Mouse (Mus musculus) midbrain, embryonic 13.5 days (tissue): ENCODE results near the gene Rps7. TPM values are rescaled to one million over a fixed set of nuclear protein-coding genes. Genes with fewer than 3 reads are reported as not detected.

Experiments used
- ATAC-seq: fragments of 200-750 bp; cut with Nextera tagmentation; 2 replicates; pipeline ENCODE4 v1.8.0; 2017; ENCODE audit warnings: mild to moderate bottlenecking, moderate TSS enrichment, moderate library complexity
- H3K27ac ChIP-seq: fragments of 300-500 bp; sonication (generic); 2 replicates; pipeline ENCODE4 v1.5.1; 2015; ENCODE audit warnings: inconsistent platforms, mild to moderate bottlenecking, moderate library complexity
- H3K27me3 ChIP-seq: fragments of 300-500 bp; sonication (generic); 2 replicates; pipeline ENCODE4 v1.6.1; 2015; ENCODE audit warnings: mild to moderate bottlenecking, inconsistent platforms
- H3K36me3 ChIP-seq: fragments of 300-500 bp; sonication (generic); 2 replicates; pipeline ENCODE4 v1.6.1; 2015; ENCODE audit warnings: mild to moderate bottlenecking, inconsistent platforms
- H3K4me1 ChIP-seq: fragments of 300-500 bp; sonication (generic); replicated peaks from 2 replicates; pipeline ENCODE4 v1.6.1; 2015; ENCODE audit warnings: inconsistent platforms
- H3K4me2 ChIP-seq: fragments of 300-500 bp; sonication (generic); replicated peaks from 2 replicates; pipeline ENCODE4 v1.6.1; 2015; ENCODE audit warnings: moderate library complexity, mild to moderate bottlenecking, inconsistent platforms
- H3K4me3 ChIP-seq: fragments of 300-500 bp; sonication (generic); replicated peaks from 2 replicates; pipeline ENCODE4 v1.5.1; 2015; ENCODE audit warnings: mild to moderate bottlenecking, inconsistent platforms
- H3K9ac ChIP-seq: fragments of 300-500 bp; sonication (generic); replicated peaks from 2 replicates; pipeline ENCODE4 v1.6.1; 2015; ENCODE audit warnings: mild to moderate bottlenecking, inconsistent platforms
- H3K9me3 ChIP-seq: fragments of 300-500 bp; sonication (generic); 2 replicates; pipeline ENCODE4 v1.6.1; 2016; ENCODE audit warnings: mild to moderate bottlenecking, inconsistent platforms
- WGBS: fragments of 180-500 bp; shearing (Covaris S2); methylation state at CpG from one replicate; pipeline ENCODE4 v1.1.7; 2015; 5-methylcytosine and 5-hydroxymethylcytosine counted together
- polyA plus RNA-seq: library from polyadenylated mRNA; unstranded; fragments of >200 nt; fragmentation: Nextera tagmentation; extraction: Ambion mirVana; gene quantifications from 2 replicates; pipeline ENCODE4 v1.2.1, GENCODE M21; 2015

Gene Rps7
- 507 and 547 TPM in 2 replicates for polyA plus RNA-seq

- Histone ChIP-seq H3K36me3 (peaks cover 37% of the 10 kb centered on the region), H3K27ac (peak within 1 kb of the TSS; percentile 88)
These were observed at the start of gene Rps7 for GRCm38 (mm10) chr12:28635535-28636476. Gene Rps7 (minus strand): TSS chr12:28635953.

GRCm38 (mm10) chr12:28684674-28685073 lies 48.9 kb upstream of the Rps7 start:
- 79% methylated on average over 1 of the region's 1 CpGs for WGBS
- Histone ChIP-seq H3K27me3 (no peaks in the 10 kb centered on the region), H3K27ac (no peak overlapping the region), H3K4me1 (peaks cover 5% of the 10 kb centered on the region; the same call in 1 of the 2 replicates), H3K4me3 (no peak overlapping the region), H3K4me2 (no peak overlapping the region), H3K36me3 (peaks cover 9% of the 10 kb centered on the region), H3K9me3 (no peaks in the 10 kb centered on the region), H3K9ac (no peak overlapping the region)
- no peak for ATAC-seq

More at GRCm38 (mm10) chr12:28635535-28636476, at the start of gene Rps7:
- Histone ChIP-seq H3K4me2 (peak within 1 kb of the TSS; percentile 76), H3K9me3 (no peaks in the 10 kb centered on the region), H3K4me1 (peaks cover 29% of the 10 kb centered on the region), H3K27me3 (no peaks in the 10 kb centered on the region), H3K9ac (peak within 1 kb of the TSS; percentile 99), H3K4me3 (peak within 1 kb of the TSS; percentile 91)
- 5% methylated on average over 69 of the region's 69 CpGs for WGBS
- peak; percentile 97 for ATAC-seq

GRCm38 (mm10) chr12:28675925-28676209 lies 40.1 kb upstream of the Rps7 start:
- ATAC-seq = no peak
- peak overlapping the region; percentile 52 for H3K4me3 ChIP-seq
- H3K27me3 ChIP-seq = no peaks in the 10 kb centered on the region
- no peaks in the 10 kb centered on the region for H3K9me3 ChIP-seq
- H3K4me1 ChIP-seq = peaks cover 16% of the 10 kb centered on the region
- H3K27ac ChIP-seq = peak overlapping the region; percentile 94
- WGBS = 75% methylated on average over 5 of the region's 5 CpGs
- peak overlapping the region; percentile 71 for H3K9ac ChIP-seq
- peak overlapping the region; percentile 59 for H3K4me2 ChIP-seq
- H3K36me3 ChIP-seq = no peaks in the 10 kb centered on the region

- H3K27ac ChIP-seq = peak within 1 kb of the TSS; percentile 94
- peaks cover 16% of the 10 kb centered on the region for H3K4me1 ChIP-seq
- H3K36me3 ChIP-seq = no peaks in the 10 kb centered on the region
- WGBS = 3% methylated on average over 53 of the region's 53 CpGs
- peak within 1 kb of the TSS; percentile 71 for H3K9ac ChIP-seq
- H3K4me3 ChIP-seq = peak within 1 kb of the TSS; percentile 52
- ATAC-seq = peak; percentile 98
- peak within 1 kb of the TSS; percentile 59 for H3K4me2 ChIP-seq
- H3K27me3 ChIP-seq = no peaks in the 10 kb centered on the region
- H3K9me3 ChIP-seq = no peaks in the 10 kb centered on the region
These were observed 39.6 kb upstream of the Rps7 start, which contains the start of gene Adi1 for GRCm38 (mm10) chr12:28675121-28675924. Gene Adi1 (plus strand): TSS chr12:28675231.

- no peak for ATAC-seq
- Histone ChIP-seq H3K4me1 (peaks cover 16% of the 10 kb centered on the region), H3K4me2 (peak overlapping the region; percentile 59), H3K9me3 (no peaks in the 10 kb centered on the region), H3K36me3 (no peaks in the 10 kb centered on the region), H3K27ac (peak overlapping the region; percentile 94), H3K9ac (no peak overlapping the region), H3K27me3 (no peaks in the 10 kb centered on the region), H3K4me3 (peak overlapping the region; percentile 52; the same call in 1 of the 2 replicates)
- 88% methylated on average over 10 of the region's 10 CpGs for WGBS
These were observed 38.4 kb upstream of the Rps7 start for GRCm38 (mm10) chr12:28674038-28674720.

- Histone ChIP-seq H3K4me1 (no peaks in the 10 kb centered on the region), H3K27ac (0 out of 2 replicates have a peak overlapping the region, but pooled peaks have one; percentile 22), H3K4me2 (no peak overlapping the region), H3K9me3 (no peaks in the 10 kb centered on the region), H3K9ac (no peak overlapping the region), H3K27me3 (no peaks in the 10 kb centered on the region), H3K4me3 (no peak overlapping the region), H3K36me3 (peaks cover 5% of the 10 kb centered on the region; the same call in 1 of the 2 replicates)
- no peak for ATAC-seq
- WGBS = 59% methylated on average over 8 of the region's 8 CpGs
These were observed 31.5 kb upstream of the Rps7 start for GRCm38 (mm10) chr12:28667287-28667686.

- 0 out of 2 replicates have a peak overlapping the region, but pooled peaks have one; percentile 22 for H3K27ac ChIP-seq
- WGBS = 79% methylated on average over 4 of the region's 4 CpGs
- no peaks in the 10 kb centered on the region for H3K9me3 ChIP-seq
- H3K9ac ChIP-seq = no peak overlapping the region
- no peak overlapping the region for H3K4me3 ChIP-seq
- no peak overlapping the region for H3K4me2 ChIP-seq
- H3K27me3 ChIP-seq = no peaks in the 10 kb centered on the region
- peaks cover 6% of the 10 kb centered on the region; the same call in 1 of the 2 replicates for H3K36me3 ChIP-seq
- no peaks in the 10 kb centered on the region for H3K4me1 ChIP-seq
- no peak for ATAC-seq
These were observed 31.0 kb upstream of the Rps7 start for GRCm38 (mm10) chr12:28666734-28667133.

GRCm38 (mm10) chr12:28662628-28663027 lies 26.9 kb upstream of the Rps7 start:
- Histone ChIP-seq H3K4me1 (no peaks in the 10 kb centered on the region), H3K27ac (no peak overlapping the region), H3K36me3 (peaks cover 42% of the 10 kb centered on the region), H3K27me3 (no peaks in the 10 kb centered on the region), H3K4me3 (no peak overlapping the region), H3K9ac (no peak overlapping the region), H3K9me3 (no peaks in the 10 kb centered on the region), H3K4me2 (no peak overlapping the region)
- WGBS = 89% methylated on average over 4 of the region's 4 CpGs
- ATAC-seq = no peak

GRCm38 (mm10) chr12:28649141-28650110 lies 13.7 kb upstream of the Rps7 start, which contains the start of gene Rnaseh1:
Gene Rnaseh1 (plus strand): TSS chr12:28649602.
- 2% methylated on average over 52 of the region's 52 CpGs for WGBS
- peak; percentile 98 for ATAC-seq

GRCm38 (mm10) chr12:28638778-28639177 lies 3.0 kb upstream of the Rps7 start:
- ATAC-seq = no peak
- H3K4me3 ChIP-seq = no peak overlapping the region
- 78% methylated on average over 2 of the region's 2 CpGs for WGBS

More at GRCm38 (mm10) chr12:28649141-28650110, 13.7 kb upstream of the Rps7 start, which contains the start of gene Rnaseh1:
- Histone ChIP-seq H3K4me1 (peaks cover 15% of the 10 kb centered on the region), H3K4me2 (peak within 1 kb of the TSS; percentile 89), H3K27ac (peak within 1 kb of the TSS; percentile 85), H3K27me3 (0 out of 2 replicates have a peak, but pooled peaks cover 8% of the 10 kb centered on the region), H3K36me3 (peaks cover 16% of the 10 kb centered on the region), H3K9ac (peak within 1 kb of the TSS; percentile 79), H3K4me3 (peak within 1 kb of the TSS; percentile 90), H3K9me3 (no peaks in the 10 kb centered on the region)

More at GRCm38 (mm10) chr12:28638778-28639177, 3.0 kb upstream of the Rps7 start:
- no peak overlapping the region for H3K27ac ChIP-seq
- H3K36me3 ChIP-seq = peaks cover 7% of the 10 kb centered on the region
- H3K4me2 ChIP-seq = no peak overlapping the region
- peaks cover 12% of the 10 kb centered on the region for H3K4me1 ChIP-seq
- H3K9ac ChIP-seq = no peak overlapping the region
- 0 out of 2 replicates have a peak, but pooled peaks cover 4% of the 10 kb centered on the region for H3K27me3 ChIP-seq
- H3K9me3 ChIP-seq = no peaks in the 10 kb centered on the region
